Mouse (Mus musculus) heart, embryonic 16.5 days (tissue): ENCODE results near the gene Eef1akmt1. TPM values are rescaled to one million over a fixed set of nuclear protein-coding genes. Genes with fewer than 3 reads are reported as not detected.

Source experiments
- ATAC-seq: fragments of 200-750 bp; cut with Nextera tagmentation; replicated peaks from 2 replicates; pipeline ENCODE4 v1.8.0; 2017; ENCODE audit warnings: moderate number of reproducible peaks; ENCODE audit not compliant: insufficient read depth, low FRiP score; ENCODE audit errors: extremely low read depth
- H3K27ac ChIP-seq: fragments of 300-500 bp; sonication (generic); 2 replicates; pipeline ENCODE4 v1.5.1; 2014; ENCODE audit warnings: mild to moderate bottlenecking, low read length, control low read depth, moderate library complexity
- H3K27me3 ChIP-seq: fragments of 300-500 bp; sonication (generic); 2 replicates; pipeline ENCODE4 v1.6.1; 2014; ENCODE audit warnings: low read length, mixed read lengths; ENCODE audit not compliant: control insufficient read depth, insufficient read depth
- H3K36me3 ChIP-seq: fragments of 300-500 bp; sonication (generic); 2 replicates; pipeline ENCODE4 v1.6.1; 2014; ENCODE audit not compliant: control insufficient read depth, insufficient read depth
- H3K4me1 ChIP-seq: fragments of 300-500 bp; sonication (generic); 2 replicates; pipeline ENCODE4 v1.6.1; 2014; ENCODE audit warnings: low read length, mixed read lengths; ENCODE audit not compliant: control insufficient read depth, insufficient read depth
- H3K4me2 ChIP-seq: fragments of 300-500 bp; sonication (generic); 2 replicates; pipeline ENCODE4 v1.6.1; 2014; ENCODE audit warnings: low read depth, mild to moderate bottlenecking, control low read depth, low read length
- H3K4me3 ChIP-seq: fragments of 300-500 bp; sonication (generic); 2 replicates; pipeline ENCODE4 v1.5.1; 2014; ENCODE audit warnings: mild to moderate bottlenecking, control low read depth, low read length
- H3K9ac ChIP-seq: fragments of 300-500 bp; sonication (generic); 2 replicates; pipeline ENCODE4 v1.6.1; 2014; ENCODE audit warnings: low read length, control low read depth
- H3K9me3 ChIP-seq: fragments of 300-500 bp; sonication (generic); replicated peaks from 2 replicates; pipeline ENCODE4 v1.6.1; 2016; ENCODE audit warnings: low read length; ENCODE audit not compliant: control insufficient read depth
- WGBS: fragments of 180-500 bp; shearing (Covaris S2); extraction: QIAGEN DNeasy Blood & Tissue Kit; methylation state at CpG from one replicate; pipeline ENCODE4 v1.1.7; 2014; 5-methylcytosine and 5-hydroxymethylcytosine counted together
- polyA plus RNA-seq: library from polyadenylated mRNA; unstranded; fragments of >200 nt; fragmentation: Nextera tagmentation; extraction: Ambion mirVana; gene quantifications from 2 replicates; pipeline ENCODE4 v1.2.1, GENCODE M21; 2015

The Eef1akmt1 gene
- polyA plus RNA-seq, 1 experiment from 2014 or later = 75.7 TPM

- H3K9ac ChIP-seq = no peak overlapping the region
- H3K4me3 ChIP-seq = no peak overlapping the region
- no peaks in the 10 kb centered on the region for H3K36me3 ChIP-seq
- H3K4me2 ChIP-seq = no peak overlapping the region
- H3K4me1 ChIP-seq = peaks cover 3% of the 10 kb centered on the region; the same call in 1 of the 2 replicates
- H3K27ac ChIP-seq = no peak overlapping the region
- no peak for ATAC-seq
- 84% methylated on average over 7 of the region's 7 CpGs for WGBS
- no peaks in the 10 kb centered on the region for H3K27me3 ChIP-seq
- no peaks in the 10 kb centered on the region for H3K9me3 ChIP-seq
Observed at GRCm38 (mm10) chr14:57517001-57517400, 54.4 kb downstream of the Eef1akmt1 start.

DNA sequence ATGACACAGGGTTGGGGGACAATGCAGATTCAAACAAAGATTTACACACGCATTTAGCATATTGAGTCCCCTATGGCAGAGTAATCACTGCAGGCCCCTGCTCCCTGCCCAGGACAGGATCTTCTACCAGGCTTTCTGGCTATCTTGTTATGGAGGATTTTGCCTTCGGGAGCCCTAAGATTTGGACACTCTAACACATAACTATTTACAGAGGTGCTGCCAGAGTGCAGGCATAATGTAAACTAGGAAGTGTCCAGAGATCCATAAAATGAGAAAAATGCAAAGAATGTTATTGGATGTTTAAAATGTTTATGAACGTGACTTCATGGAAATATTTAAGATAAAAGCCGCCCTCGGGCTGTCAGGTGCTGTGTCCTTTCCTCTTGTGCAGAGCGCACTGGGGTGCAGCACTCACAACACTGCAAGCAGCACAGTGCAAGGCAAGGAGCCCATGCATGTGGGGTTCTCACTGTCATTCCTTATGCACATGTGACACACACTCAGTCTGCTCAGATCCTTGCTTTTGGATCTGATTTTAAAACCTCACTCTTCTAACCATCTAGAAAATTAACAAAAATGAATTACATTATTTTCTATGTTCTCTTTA is 56.2 kb downstream of the Eef1akmt1 start:
- WGBS = 49% methylated on average over 6 of the region's 6 CpGs
- Histone ChIP-seq H3K9me3 (no peaks in the 10 kb centered on the region), H3K4me1 (peaks cover 3% of the 10 kb centered on the region; the same call in 1 of the 2 replicates), H3K4me2 (no peak overlapping the region), H3K9ac (no peak overlapping the region; the same call in 1 of the 2 replicates), H3K27ac (no peak overlapping the region), H3K4me3 (no peak overlapping the region), H3K36me3 (no peaks in the 10 kb centered on the region), H3K27me3 (no peaks in the 10 kb centered on the region)
- no peak for ATAC-seq

GRCm38 (mm10) chr14:57509554-57509953 is 61.9 kb downstream of the Eef1akmt1 start:
- ATAC-seq = 0 out of 2 replicates have a peak, but pooled peaks have one; percentile 18
- no peak overlapping the region for H3K27ac ChIP-seq
- no peaks in the 10 kb centered on the region for H3K36me3 ChIP-seq
- H3K9ac ChIP-seq = no peak overlapping the region
- 53% methylated on average over 6 of the region's 6 CpGs for WGBS
- H3K4me1 ChIP-seq = no peaks in the 10 kb centered on the region
- no peak overlapping the region for H3K4me3 ChIP-seq
- no peaks in the 10 kb centered on the region for H3K9me3 ChIP-seq
- H3K4me2 ChIP-seq = no peak overlapping the region
- no peaks in the 10 kb centered on the region for H3K27me3 ChIP-seq

- 83% methylated on average over 6 of the region's 6 CpGs for WGBS
- ATAC-seq = no peak
- Histone ChIP-seq H3K4me2 (no peak overlapping the region), H3K9ac (no peak overlapping the region), H3K27me3 (no peaks in the 10 kb centered on the region), H3K27ac (no peak overlapping the region), H3K4me1 (no peaks in the 10 kb centered on the region), H3K36me3 (no peaks in the 10 kb centered on the region), H3K4me3 (no peak overlapping the region), H3K9me3 (no peaks in the 10 kb centered on the region)
Observed at GRCm38 (mm10) chr14:57503729-57504128, 67.7 kb downstream of the Eef1akmt1 start.

Other genes starting within 250 kb of the Eef1akmt1 start
- gene Cryl1, start 173.1 kb downstream of the Eef1akmt1 start, polyA plus RNA-seq = 13.9 and 16.6 TPM in 2 replicates
- 5.7 and 6.1 TPM in 2 replicates for gene Ift88, start 147.6 kb downstream of the Eef1akmt1 start, polyA plus RNA-seq
- gene Il17d, start 46.8 kb downstream of the Eef1akmt1 start, polyA plus RNA-seq = 2.0 and 2.7 TPM in 2 replicates
- 13.0 and 13.7 TPM in 2 replicates for gene Xpo4, start 93.8 kb upstream of the Eef1akmt1 start, polyA plus RNA-seq
- gene Gm49361, start 174.5 kb upstream of the Eef1akmt1 start, polyA plus RNA-seq = not detected in 2 replicates
- 19.4 and 24.4 TPM in 2 replicates for gene Lats2, start 186.8 kb upstream of the Eef1akmt1 start, polyA plus RNA-seq
- 15.5 and 16.4 TPM in 2 replicates for gene Sap18, start 226.6 kb upstream of the Eef1akmt1 start, polyA plus RNA-seq